Mouse (Mus musculus) cerebellum, postnatal 36 days (tissue): Measurements from ENCODE around the gene Ramp2.
A peak's percentile ranks its signal among the peaks of the same experiment; 100 is the strongest.

Experiments
- DNase-seq, 2 experiments: peaks; one replicate each; pipeline ENCODE4 v3.0.0; 2021 to 2022; ENCODE audit warnings: mixed read lengths in 2 of 2

The Ramp2 gene

GRCm38 (mm10) chr11:101236782-101237181 lies 9.0 kb upstream of the Ramp2 start:
- no peak for DNase-seq

GRCm38 (mm10) chr11:101238071-101238647 lies 7.7 kb upstream of the Ramp2 start:
- DNase-seq, result no peak

GRCm38 (mm10) chr11:101245071-101245470 lies 757 bp upstream of the Ramp2 start:
- no peak for DNase-seq

GRCm38 (mm10) chr11:101246702-101247012 lies 829 bp downstream of the Ramp2 start:
- no peak for DNase-seq

GRCm38 (mm10) chr11:101247521-101248030 lies 1.7 kb downstream of the Ramp2 start:
- DNase-seq, result no peak

- peak; percentile 59 to 64 for DNase-seq
Measured at GRCm38 (mm10) chr11:101248258-101248994, 2.6 kb downstream of the Ramp2 start.

GRCm38 (mm10) chr11:101251031-101251430 lies 5.2 kb downstream of the Ramp2 start:
- DNase-seq, result no peak

- DNase-seq, result no peak
Measured at GRCm38 (mm10) chr11:101252941-101253340, 7.1 kb downstream of the Ramp2 start.

GRCm38 (mm10) chr11:101253613-101254389 lies 8.0 kb downstream of the Ramp2 start, which contains the start of gene Vps25:
Gene Vps25 (plus strand): TSS chr11:101253707.
- peak; percentile 84 to 88 for DNase-seq

- DNase-seq, result no peak
Measured at GRCm38 (mm10) chr11:101255826-101256775, 10.3 kb downstream of the Ramp2 start.

- no peak for DNase-seq
Measured at GRCm38 (mm10) chr11:101259261-101259712, 13.5 kb downstream of the Ramp2 start.

GRCm38 (mm10) chr11:101259948-101260825 lies 14.4 kb downstream of the Ramp2 start, which contains the start of gene Wnk4:
Gene Wnk4 (plus strand): TSS chr11:101260567.
- DNase-seq, result peak in 1 of 2 experiments; percentile 32

- DNase-seq, result peak in 1 of 2 experiments; percentile 23
Measured at GRCm38 (mm10) chr11:101260826-101261380, 15.1 kb downstream of the Ramp2 start.

- DNase-seq, result no peak
Measured at GRCm38 (mm10) chr11:101262272-101262967, 16.6 kb downstream of the Ramp2 start.

GRCm38 (mm10) chr11:101263138-101263988 lies 17.5 kb downstream of the Ramp2 start:
- no peak for DNase-seq

GRCm38 (mm10) chr11:101263989-101264280 lies 18.1 kb downstream of the Ramp2 start:
- no peak for DNase-seq

GRCm38 (mm10) chr11:101264954-101265471 lies 19.2 kb downstream of the Ramp2 start:
- no peak for DNase-seq

- DNase-seq, result no peak
Measured at GRCm38 (mm10) chr11:101265906-101266305, 20.1 kb downstream of the Ramp2 start.

GRCm38 (mm10) chr11:101269577-101270116 lies 23.8 kb downstream of the Ramp2 start:
- DNase-seq, result peak; percentile 43 to 46
